Mouse (Mus musculus): ENCODE measurements around the gene Alg1. TPM values are rescaled to one million over a fixed set of nuclear protein-coding genes. Genes with fewer than 3 reads are reported as not detected.

The Alg1 gene
- polyA plus RNA-seq, 1 experiment from 2014 or later, result 23.1 TPM

Small RNA genes within 50 kb of the gene (microRNA-seq; reads per million reads assigned to microRNA genes)
- gene Gm23689, result not detected
- gene Gm26095, result not detected
- not detected for gene Mir6364

Other genes with a start within 250 kb of the Alg1 start
- not detected in 2 replicates for gene Sept12, start 235.8 kb upstream of the Alg1 start, polyA plus RNA-seq (2016; fragmentation: Nextera tagmentation; extraction: Ambion mirVana)
- gene Smim22, start 226.3 kb upstream of the Alg1 start, polyA plus RNA-seq (2016; fragmentation: Nextera tagmentation; extraction: Ambion mirVana), result 3.4 and 3.6 TPM in 2 replicates
- gene Rogdi, start 220.1 kb upstream of the Alg1 start, polyA plus RNA-seq (2016; fragmentation: Nextera tagmentation; extraction: Ambion mirVana), result 63.6 and 66.2 TPM in 2 replicates
- gene Glyr1, start 183.8 kb upstream of the Alg1 start, polyA plus RNA-seq (2016; fragmentation: Nextera tagmentation; extraction: Ambion mirVana), result 211 and 221 TPM in 2 replicates
- 18.5 and 20.0 TPM in 2 replicates for gene Ubn1, start 183.6 kb upstream of the Alg1 start, polyA plus RNA-seq (2016; fragmentation: Nextera tagmentation; extraction: Ambion mirVana)
- 1.8 and 2.4 TPM in 2 replicates for gene Ppl, start 101.2 kb upstream of the Alg1 start, polyA plus RNA-seq (2016; fragmentation: Nextera tagmentation; extraction: Ambion mirVana)
- gene Sec14l5, start 86.5 kb upstream of the Alg1 start, polyA plus RNA-seq (2016; fragmentation: Nextera tagmentation; extraction: Ambion mirVana), result 0.10 and 0.16 TPM in 2 replicates
- gene Nagpa, start 29.6 kb upstream of the Alg1 start, polyA plus RNA-seq (2016; fragmentation: Nextera tagmentation; extraction: Ambion mirVana), result 15.9 and 16.2 TPM in 2 replicates
- gene AU021092, start 11.3 kb upstream of the Alg1 start, polyA plus RNA-seq (2016; fragmentation: Nextera tagmentation; extraction: Ambion mirVana), result 0.93 and 1.3 TPM in 2 replicates
- gene Eef2kmt, start 22.4 kb downstream of the Alg1 start, polyA plus RNA-seq (2016; fragmentation: Nextera tagmentation; extraction: Ambion mirVana), result 14.7 and 19.4 TPM in 2 replicates